Mouse (Mus musculus): ENCODE measurements around the gene Atic. TPM values are rescaled to one million over a fixed set of nuclear protein-coding genes. Genes with fewer than 3 reads are reported as not detected.

Gene Atic
- polyA plus RNA-seq, 1 experiment from 2014 or later = 83.3 TPM

- H3K9me3 ChIP-seq = no peaks in the 10 kb centered on the region
- H3K36me3 ChIP-seq = peaks cover 10% of the 10 kb centered on the region; the same call in 1 of the 2 replicates
- H3K27ac ChIP-seq = no peak overlapping the region
- no peaks in the 10 kb centered on the region for H3K27me3 ChIP-seq (replicated peaks)
- no peak overlapping the region for H3K4me2 ChIP-seq (replicated peaks)
- WGBS = 91% methylated on average over 2 of the region's 2 CpGs
- ATAC-seq = no peak
- H3K9ac ChIP-seq = no peak overlapping the region
- no peak overlapping the region for H3K4me3 ChIP-seq (replicated peaks)
- H3K4me1 ChIP-seq (replicated peaks) = no peaks in the 10 kb centered on the region
Measured at GRCm38 (mm10) chr1:71605751-71606150, 48.8 kb downstream of the Atic start.

GRCm38 (mm10) chr1:71606600-71607325, 49.8 kb downstream of the Atic start:
- no peak overlapping the region for H3K4me2 ChIP-seq (replicated peaks)
- ATAC-seq = no peak
- H3K27me3 ChIP-seq (replicated peaks) = no peaks in the 10 kb centered on the region
- no peaks in the 10 kb centered on the region for H3K4me1 ChIP-seq (replicated peaks)
- H3K36me3 ChIP-seq = peaks cover 10% of the 10 kb centered on the region; the same call in 1 of the 2 replicates
- WGBS = 91% methylated on average over 8 of the region's 8 CpGs
- no peak overlapping the region for H3K9ac ChIP-seq
- H3K4me3 ChIP-seq (replicated peaks) = no peak overlapping the region
- H3K27ac ChIP-seq = no peak overlapping the region
- no peaks in the 10 kb centered on the region for H3K9me3 ChIP-seq

- no peak overlapping the region for H3K4me3 ChIP-seq (replicated peaks)
- 96% methylated on average over 37 of the region's 37 CpGs for WGBS
- peaks cover 17% of the 10 kb centered on the region; the same call in 1 of the 2 replicates for H3K36me3 ChIP-seq
Measured at GRCm38 (mm10) chr1:71609057-71609775, 52.3 kb downstream of the Atic start.

GRCm38 (mm10) chr1:71609916-71610315, 53.0 kb downstream of the Atic start:
- H3K36me3 ChIP-seq = peaks cover 14% of the 10 kb centered on the region; the same call in 1 of the 2 replicates
- no peak overlapping the region for H3K4me3 ChIP-seq (replicated peaks)
- no peak overlapping the region for H3K9ac ChIP-seq
- no peaks in the 10 kb centered on the region for H3K4me1 ChIP-seq (replicated peaks)
- no peaks in the 10 kb centered on the region for H3K27me3 ChIP-seq (replicated peaks)
- H3K9me3 ChIP-seq = no peaks in the 10 kb centered on the region
- 90% methylated on average over 5 of the region's 5 CpGs for WGBS
- H3K4me2 ChIP-seq (replicated peaks) = no peak overlapping the region
- H3K27ac ChIP-seq = no peak overlapping the region
- 0 out of 2 replicates have a peak, but pooled peaks have one; percentile 23 for ATAC-seq

More at GRCm38 (mm10) chr1:71609057-71609775, 52.3 kb downstream of the Atic start:
- Histone ChIP-seq H3K27ac (no peak overlapping the region), H3K9me3 (no peaks in the 10 kb centered on the region), H3K9ac (no peak overlapping the region), H3K4me2 (replicated peaks) (no peak overlapping the region), H3K27me3 (replicated peaks) (no peaks in the 10 kb centered on the region), H3K4me1 (replicated peaks) (no peaks in the 10 kb centered on the region)
- no peak for ATAC-seq

GRCm38 (mm10) chr1:71612256-71612655, 55.3 kb downstream of the Atic start:
- ATAC-seq = no peak
- Histone ChIP-seq H3K36me3 (peaks cover 15% of the 10 kb centered on the region; the same call in 1 of the 2 replicates), H3K9ac (no peak overlapping the region), H3K9me3 (no peaks in the 10 kb centered on the region), H3K27me3 (replicated peaks) (no peaks in the 10 kb centered on the region), H3K27ac (no peak overlapping the region), H3K4me3 (replicated peaks) (no peak overlapping the region), H3K4me1 (replicated peaks) (no peaks in the 10 kb centered on the region), H3K4me2 (replicated peaks) (no peak overlapping the region)
- WGBS = 96% methylated on average over 21 of the region's 21 CpGs

GRCm38 (mm10) chr1:71614545-71615246, 57.7 kb downstream of the Atic start:
- Histone ChIP-seq H3K27me3 (replicated peaks) (no peaks in the 10 kb centered on the region), H3K36me3 (peaks cover 20% of the 10 kb centered on the region), H3K4me1 (replicated peaks) (no peaks in the 10 kb centered on the region), H3K27ac (no peak overlapping the region), H3K9ac (no peak overlapping the region), H3K9me3 (no peaks in the 10 kb centered on the region), H3K4me3 (replicated peaks) (no peak overlapping the region), H3K4me2 (replicated peaks) (no peak overlapping the region)
- ATAC-seq = no peak
- 89% methylated on average over 8 of the region's 8 CpGs for WGBS

GRCm38 (mm10) chr1:71621526-71621925, 64.6 kb downstream of the Atic start:
- Histone ChIP-seq H3K27ac (no peak overlapping the region), H3K4me2 (replicated peaks) (no peak overlapping the region), H3K27me3 (replicated peaks) (no peaks in the 10 kb centered on the region), H3K36me3 (peaks cover 12% of the 10 kb centered on the region), H3K9ac (no peak overlapping the region), H3K4me1 (replicated peaks) (no peaks in the 10 kb centered on the region), H3K4me3 (replicated peaks) (no peak overlapping the region), H3K9me3 (no peaks in the 10 kb centered on the region)
- WGBS = 89% methylated on average over 2 of the region's 2 CpGs
- no peak for ATAC-seq

- Histone ChIP-seq H3K4me1 (replicated peaks) (no peaks in the 10 kb centered on the region), H3K27me3 (replicated peaks) (no peaks in the 10 kb centered on the region), H3K36me3 (0 out of 2 replicates have a peak, but pooled peaks cover 12% of the 10 kb centered on the region), H3K9me3 (no peaks in the 10 kb centered on the region), H3K4me2 (replicated peaks) (no peak overlapping the region), H3K9ac (no peak overlapping the region), H3K4me3 (replicated peaks) (no peak overlapping the region), H3K27ac (no peak overlapping the region)
- peak; percentile 81 for ATAC-seq
- WGBS = 86% methylated on average over 6 of the region's 6 CpGs
Measured at GRCm38 (mm10) chr1:71623625-71624024, 66.7 kb downstream of the Atic start.

Other genes with a start within 250 kb of the Atic start
- gene Abca12, start 142.2 kb upstream of the Atic start, polyA plus RNA-seq (2015; fragmentation: Nextera tagmentation; extraction: Ambion mirVana) = 0.04 TPM in 1 of 2 replicates, not detected in the other
- 79.0 and 83.2 TPM in 2 replicates for gene Fn1, start 96.0 kb downstream of the Atic start, polyA plus RNA-seq (2015; fragmentation: Nextera tagmentation; extraction: Ambion mirVana)

Measured in intestine, embryonic 15.5 days (tissue).